Mouse (Mus musculus) hindbrain, embryonic 11.5 days (tissue): ENCODE data around the gene 4930404N11Rik. TPM values are rescaled to one million over a fixed set of nuclear protein-coding genes. Genes with fewer than 3 reads are reported as not detected.

Source experiments
- ATAC-seq: fragments of 200-750 bp; cut with Nextera tagmentation; 2 replicates; pipeline ENCODE4 v1.8.0; 2017; ENCODE audit warnings: mild to moderate bottlenecking, moderate TSS enrichment, moderate library complexity; ENCODE audit not compliant: low FRiP score
- DNase-seq: peaks from one replicate; pipeline ENCODE4 v3.0.0-alpha.2; 2015; ENCODE audit warnings: low spot score
- H3K27ac ChIP-seq: fragments of 300-500 bp; sonication (generic); 2 replicates; pipeline ENCODE4 v1.5.1; 2014; ENCODE audit warnings: mild to moderate bottlenecking, low read depth, low read length
- H3K27me3 ChIP-seq: fragments of 300-500 bp; sonication (generic); 2 replicates; pipeline ENCODE4 v1.6.1; 2014; ENCODE audit warnings: mild to moderate bottlenecking, low read length, moderate library complexity, mixed read lengths; ENCODE audit not compliant: control insufficient read depth, insufficient read depth
- H3K36me3 ChIP-seq: fragments of 300-500 bp; sonication (generic); 2 replicates; pipeline ENCODE4 v1.6.1; 2014; ENCODE audit warnings: mild to moderate bottlenecking, low read length, moderate library complexity, mixed read lengths; ENCODE audit not compliant: control insufficient read depth, insufficient read depth
- H3K4me1 ChIP-seq: fragments of 300-500 bp; sonication (generic); replicated peaks from 2 replicates; pipeline ENCODE4 v1.6.1; 2014; ENCODE audit warnings: low read length, mixed read lengths; ENCODE audit not compliant: control insufficient read depth, insufficient read depth
- H3K4me2 ChIP-seq: fragments of 300-500 bp; sonication (generic); replicated peaks from 2 replicates; pipeline ENCODE4 v1.6.1; 2014; ENCODE audit warnings: mild to moderate bottlenecking, low read depth, low read length
- H3K4me3 ChIP-seq: fragments of 300-500 bp; sonication (generic); 2 replicates; pipeline ENCODE4 v1.5.1; 2014; ENCODE audit warnings: low read depth, low read length
- H3K9ac ChIP-seq: fragments of 300-500 bp; sonication (generic); 2 replicates; pipeline ENCODE4 v1.6.1; 2014; ENCODE audit warnings: low read depth, low read length
- H3K9me3 ChIP-seq: fragments of 300-500 bp; sonication (generic); 2 replicates; pipeline ENCODE4 v1.6.1; 2016; ENCODE audit warnings: low read length; ENCODE audit not compliant: control insufficient read depth
- WGBS: fragments of 180-500 bp; shearing (Covaris S2); extraction: QIAGEN DNeasy Blood & Tissue Kit; methylation state at CpG from one replicate; pipeline ENCODE4 v1.1.7; 2014; 5-methylcytosine and 5-hydroxymethylcytosine counted together
- polyA plus RNA-seq: library from polyadenylated mRNA; unstranded; fragments of >200 nt; fragmentation: Nextera tagmentation; extraction: Ambion mirVana; gene quantifications from 2 replicates; pipeline ENCODE4 v1.2.1, GENCODE M21; 2014

4930404N11Rik gene
- polyA plus RNA-seq, 1 experiment from 2014 or later = not detected

GRCm38 (mm10) chr10:81396749-81397148 is 31.1 kb upstream of the 4930404N11Rik start:
- H3K4me3 ChIP-seq = no peak overlapping the region
- H3K9me3 ChIP-seq = no peaks in the 10 kb centered on the region
- H3K36me3 ChIP-seq = no peaks in the 10 kb centered on the region
- H3K27me3 ChIP-seq = peaks cover 6% of the 10 kb centered on the region; the same call in 1 of the 2 replicates
- DNase-seq (no peak), ATAC-seq (no peak)
- H3K9ac ChIP-seq = peak overlapping the region; percentile 21; the same call in 1 of the 2 replicates
- no peak overlapping the region for H3K27ac ChIP-seq
- H3K4me2 ChIP-seq = no peak overlapping the region
- WGBS = 60% methylated on average over 5 of the region's 5 CpGs
- H3K4me1 ChIP-seq = peaks cover 15% of the 10 kb centered on the region

- Histone ChIP-seq H3K27me3 (peaks cover 6% of the 10 kb centered on the region; the same call in 1 of the 2 replicates), H3K36me3 (no peaks in the 10 kb centered on the region), H3K27ac (no peak overlapping the region), H3K4me3 (no peak overlapping the region), H3K4me2 (no peak overlapping the region), H3K4me1 (peaks cover 7% of the 10 kb centered on the region), H3K9me3 (no peaks in the 10 kb centered on the region), H3K9ac (no peak overlapping the region)
- ATAC-seq (no peak), DNase-seq (no peak)
- 82% methylated on average over 4 of the region's 4 CpGs for WGBS
Observed at GRCm38 (mm10) chr10:81395865-81396264, 30.2 kb upstream of the 4930404N11Rik start.

GRCm38 (mm10) chr10:81395127-81395526 is 29.5 kb upstream of the 4930404N11Rik start:
- no peaks in the 10 kb centered on the region for H3K36me3 ChIP-seq
- H3K9ac ChIP-seq = no peak overlapping the region
- no peak overlapping the region for H3K4me2 ChIP-seq
- 15% methylated on average over 5 of the region's 5 CpGs for WGBS
- H3K27me3 ChIP-seq = peaks cover 3% of the 10 kb centered on the region; the same call in 1 of the 2 replicates
- no peaks in the 10 kb centered on the region for H3K9me3 ChIP-seq
- no peak overlapping the region for H3K27ac ChIP-seq
- no peak overlapping the region for H3K4me3 ChIP-seq
- DNase-seq (peak; percentile 92), ATAC-seq (0 out of 2 replicates have a peak, but pooled peaks have one; percentile 12)
- H3K4me1 ChIP-seq = peaks cover 2% of the 10 kb centered on the region; the same call in 1 of the 2 replicates

- Histone ChIP-seq H3K4me3 (no peak overlapping the region), H3K4me1 (peaks cover 2% of the 10 kb centered on the region; the same call in 1 of the 2 replicates), H3K4me2 (peak overlapping the region; percentile 21), H3K27ac (peak overlapping the region; percentile 27; the same call in 1 of the 2 replicates), H3K27me3 (peaks cover 3% of the 10 kb centered on the region; the same call in 1 of the 2 replicates), H3K36me3 (no peaks in the 10 kb centered on the region), H3K9ac (no peak overlapping the region), H3K9me3 (no peaks in the 10 kb centered on the region)
- WGBS = 7% methylated on average over 19 of the region's 19 CpGs
- DNase-seq = peak; percentile 57
- no peak for ATAC-seq
Observed at GRCm38 (mm10) chr10:81393456-81394063, 27.9 kb upstream of the 4930404N11Rik start.

- H3K4me3 ChIP-seq = no peak within 1 kb of the TSS
- H3K27me3 ChIP-seq = peaks cover 3% of the 10 kb centered on the region; the same call in 1 of the 2 replicates
- DNase-seq (no peak), ATAC-seq (no peak)
- peaks cover 2% of the 10 kb centered on the region; the same call in 1 of the 2 replicates for H3K4me1 ChIP-seq
- H3K4me2 ChIP-seq = peak within 1 kb of the TSS; percentile 21
- H3K27ac ChIP-seq = peak within 1 kb of the TSS; percentile 27; the same call in 1 of the 2 replicates
- H3K9me3 ChIP-seq = no peaks in the 10 kb centered on the region
- H3K36me3 ChIP-seq = no peaks in the 10 kb centered on the region
- WGBS = 69% methylated on average over 14 of the region's 14 CpGs
- H3K9ac ChIP-seq = no peak within 1 kb of the TSS
Observed at GRCm38 (mm10) chr10:81392781-81393185, 27.2 kb upstream of the 4930404N11Rik start, which contains the start of gene Smim24. Gene Smim24 (plus strand): TSS chr10:81393051.

- 84% methylated on average over 6 of the region's 6 CpGs for WGBS
- Histone ChIP-seq H3K36me3 (peaks cover 3% of the 10 kb centered on the region; the same call in 1 of the 2 replicates), H3K9ac (no peak overlapping the region), H3K27me3 (no peaks in the 10 kb centered on the region), H3K4me3 (no peak overlapping the region), H3K9me3 (no peaks in the 10 kb centered on the region), H3K4me2 (no peak overlapping the region), H3K4me1 (peaks cover 2% of the 10 kb centered on the region; the same call in 1 of the 2 replicates), H3K27ac (no peak overlapping the region)
- DNase-seq (no peak), ATAC-seq (no peak)
Observed at GRCm38 (mm10) chr10:81392270-81392669, 26.7 kb upstream of the 4930404N11Rik start.

GRCm38 (mm10) chr10:81390678-81390965 is 25.0 kb upstream of the 4930404N11Rik start:
- Histone ChIP-seq H3K4me2 (no peak overlapping the region), H3K4me3 (no peak overlapping the region), H3K4me1 (peaks cover 2% of the 10 kb centered on the region; the same call in 1 of the 2 replicates), H3K9ac (no peak overlapping the region), H3K9me3 (no peaks in the 10 kb centered on the region), H3K27ac (no peak overlapping the region), H3K27me3 (no peaks in the 10 kb centered on the region), H3K36me3 (peaks cover 4% of the 10 kb centered on the region; the same call in 1 of the 2 replicates)
- ATAC-seq (no peak), DNase-seq (no peak)
- 92% methylated on average over 13 of the region's 13 CpGs for WGBS

- Histone ChIP-seq H3K4me3 (no peak overlapping the region), H3K27ac (no peak overlapping the region), H3K36me3 (peaks cover 4% of the 10 kb centered on the region; the same call in 1 of the 2 replicates), H3K9me3 (no peaks in the 10 kb centered on the region), H3K27me3 (no peaks in the 10 kb centered on the region), H3K4me1 (peaks cover 7% of the 10 kb centered on the region; the same call in 1 of the 2 replicates), H3K4me2 (no peak overlapping the region), H3K9ac (no peak overlapping the region)
- peak; percentile 31; the same call in 1 of the 2 replicates for ATAC-seq
- DNase-seq = peak; percentile 81
- 62% methylated on average over 23 of the region's 23 CpGs for WGBS
Observed at GRCm38 (mm10) chr10:81389801-81390677, 24.4 kb upstream of the 4930404N11Rik start.
